Mouse (Mus musculus) ES-Bruce4 (cell line): ENCODE measurements around the gene Cd36.

Source experiments
- CTCF ChIP-seq: IDR thresholded peaks from one replicate; pipeline ENCODE4 v1.8.1; 2011; ENCODE audit warnings: low read depth, low read length
- EP300 ChIP-seq: IDR thresholded peaks from 2 replicates; pipeline ENCODE4 v1.6.1; 2011; ENCODE audit warnings: low read depth, low read length; ENCODE audit not compliant: insufficient read depth
- POLR2A ChIP-seq: IDR thresholded peaks from one replicate; pipeline ENCODE4 v1.8.1; 2011; ENCODE audit warnings: low read length; ENCODE audit not compliant: insufficient read depth

GRCm38 (mm10) chr5:17833797-17834196 is 54.8 kb downstream of the Cd36 start:
- TF ChIP-seq CTCF (no peak), POLR2A (no peak), EP300 (no peak)
